In the genomic region with DNA sequence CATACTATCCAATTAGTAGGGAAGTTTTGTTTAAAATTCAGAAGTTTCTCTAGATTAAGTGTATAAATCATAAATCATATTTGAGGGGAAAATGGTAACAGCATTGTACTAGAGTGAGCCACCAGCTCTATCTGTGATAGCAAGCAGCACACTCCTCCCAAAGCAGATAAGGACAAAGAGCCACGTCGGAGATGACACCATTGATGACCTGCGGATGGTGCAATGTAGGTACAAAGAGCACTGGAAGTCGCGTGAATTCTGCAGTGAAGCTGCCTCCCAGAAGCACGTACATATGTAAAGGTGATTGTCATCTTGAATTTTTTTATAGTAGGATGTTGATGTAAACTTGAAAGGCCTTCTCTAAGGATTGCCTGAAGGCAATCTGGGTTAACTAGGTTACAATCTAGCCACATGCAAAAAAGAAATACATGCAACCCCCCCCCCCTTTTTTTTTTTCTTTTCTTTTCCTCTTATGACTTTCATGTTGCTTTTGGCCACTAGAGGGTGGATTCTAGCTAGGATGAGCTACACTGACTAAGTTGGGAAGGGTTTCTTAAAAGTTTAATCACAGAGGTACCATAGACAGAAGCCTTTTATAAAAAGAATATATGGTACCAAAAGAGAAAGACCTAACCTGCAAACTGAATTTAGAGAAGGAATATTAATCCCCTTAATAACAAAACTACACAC, we compare ENCODE assay signal across 14 mouse cellular contexts.
DNase-seq lines count a peak whose midpoint lies in the region; ATAC-seq and TF ChIP-seq lines count a peak whose summit lies in the region.
"Had no signal": no experiment of that assay in that cellular context is flagged by ENCODE, and none has a peak within 500 bp of the region (broad histone marks: within the 10 kb centered on the region; RNA-seq: fewer than 3 reads in every experiment).

No protein-coding gene starts in this region.

- WGBS in hindbrain, postnatal 0 days = 82% methylated on average over 6 of the region's 6 CpGs
- 77% methylated on average over 6 of the region's 6 CpGs for WGBS in hindbrain, embryonic 13.5 days
- 75% methylated on average over 6 of the region's 6 CpGs for WGBS in midbrain, embryonic 14.5 days
- 85% methylated on average over 6 of the region's 6 CpGs for WGBS in midbrain, embryonic 10.5 days

- peak; percentile 70 for DNase-seq in hindbrain, postnatal 0 days (ENCODE audit: low spot score)
- DNase-seq in midbrain, embryonic 14.5 days = peak; percentile 69
- no peak for DNase-seq in midbrain, embryonic 10.5 days (ENCODE audit: low spot score)
- peak; percentile 56 for DNase-seq in adipocyte (ENCODE audit: low spot score)
- peak; percentile 47 for DNase-seq in yolk sac, embryonic 10.5 days (ENCODE audit: low spot score)
- no peak for DNase-seq in urinary bladder, adult 18-20 months (ENCODE audit: low spot score in 2 of 2)
- DNase-seq: gastrocnemius, postnatal 25 days; heart, postnatal 14 days; kidney, adult 18-20 months had no signal

- TF ChIP-seq CTCF in hindbrain, postnatal 0 days (IDR thresholded peaks at IDR 0.05; ENCODE audit: low read depth) = peak; percentile 57

- no peak overlapping the region for H3K9ac ChIP-seq in hindbrain, postnatal 0 days (replicated peaks; ENCODE audit: low read length)
- H3K9ac ChIP-seq in hindbrain, embryonic 13.5 days = no peak overlapping the region
- H3K9ac ChIP-seq in midbrain, embryonic 14.5 days (replicated peaks; ENCODE audit: low read length) = no peak overlapping the region

- no peaks in the 10 kb centered on the region for H3K4me1 ChIP-seq in hindbrain, postnatal 0 days (ENCODE audit: insufficient read depth, low read length)
- H3K4me1 ChIP-seq in hindbrain, embryonic 13.5 days (replicated peaks) = no peaks in the 10 kb centered on the region
- H3K4me1 ChIP-seq in midbrain, embryonic 14.5 days (ENCODE audit: control insufficient read depth, insufficient read depth, low read length) = no peaks in the 10 kb centered on the region
- H3K4me1 ChIP-seq in midbrain, embryonic 10.5 days = no peaks in the 10 kb centered on the region
- H3K4me1 ChIP-seq: forebrain, embryonic 10.5 days had no signal

- no peak overlapping the region for H3K4me2 ChIP-seq in hindbrain, postnatal 0 days (ENCODE audit: low read depth, low read length)
- no peak overlapping the region for H3K4me2 ChIP-seq in hindbrain, embryonic 13.5 days
- H3K4me2 ChIP-seq in midbrain, embryonic 14.5 days (ENCODE audit: low read length) = no peak overlapping the region

- no peak overlapping the region for H3K27ac ChIP-seq in hindbrain, postnatal 0 days
- H3K27ac ChIP-seq in hindbrain, embryonic 13.5 days = no peak overlapping the region
- H3K27ac ChIP-seq in midbrain, embryonic 14.5 days (replicated peaks; ENCODE audit: low read depth, low read length) = no peak overlapping the region
- no peak overlapping the region for H3K27ac ChIP-seq in midbrain, embryonic 10.5 days (replicated peaks)
- H3K27ac ChIP-seq: forebrain, embryonic 10.5 days; macrophage had no signal

- no peaks in the 10 kb centered on the region for H3K27me3 ChIP-seq in hindbrain, postnatal 0 days (ENCODE audit: insufficient read depth, low read length)
- H3K27me3 ChIP-seq in hindbrain, embryonic 13.5 days = no peaks in the 10 kb centered on the region
- H3K27me3 ChIP-seq in midbrain, embryonic 14.5 days (ENCODE audit: control insufficient read depth, insufficient read depth, low read length) = no peaks in the 10 kb centered on the region
- H3K27me3 ChIP-seq in midbrain, embryonic 10.5 days (ENCODE audit: low read depth, poor library complexity, severe bottlenecking) = no peaks in the 10 kb centered on the region

- H3K4me3 ChIP-seq in hindbrain, postnatal 0 days (ENCODE audit: low read length) = no peak overlapping the region
- H3K4me3 ChIP-seq in hindbrain, embryonic 13.5 days = no peak overlapping the region
- no peak overlapping the region for H3K4me3 ChIP-seq in midbrain, embryonic 14.5 days (replicated peaks; ENCODE audit: low read depth, low read length)
- no peak overlapping the region for H3K4me3 ChIP-seq in midbrain, embryonic 10.5 days
- H3K4me3 ChIP-seq: forebrain, embryonic 10.5 days; myocyte had no signal

- no peak for ATAC-seq in hindbrain, postnatal 0 days
- no peak for ATAC-seq in hindbrain, embryonic 13.5 days (ENCODE audit: low FRiP score)
- ATAC-seq in midbrain, embryonic 14.5 days (ENCODE audit: low FRiP score, low TSS enrichment) = no peak

- H3K36me3 ChIP-seq in hindbrain, postnatal 0 days (ENCODE audit: insufficient read depth, low read length) = no peaks in the 10 kb centered on the region
- H3K36me3 ChIP-seq in hindbrain, embryonic 13.5 days = peaks cover 16% of the 10 kb centered on the region
- H3K36me3 ChIP-seq in midbrain, embryonic 14.5 days (ENCODE audit: control insufficient read depth, insufficient read depth, low read length) = no peaks in the 10 kb centered on the region
- no peaks in the 10 kb centered on the region for H3K36me3 ChIP-seq in midbrain, embryonic 10.5 days
- H3K36me3 ChIP-seq: forebrain, embryonic 10.5 days; G1E had no signal

- no peaks in the 10 kb centered on the region for H3K9me3 ChIP-seq in hindbrain, postnatal 0 days (ENCODE audit: low read length)
- H3K9me3 ChIP-seq in hindbrain, embryonic 13.5 days = no peaks in the 10 kb centered on the region
- H3K9me3 ChIP-seq in midbrain, embryonic 14.5 days (ENCODE audit: control insufficient read depth, low read length) = no peaks in the 10 kb centered on the region
- no peaks in the 10 kb centered on the region for H3K9me3 ChIP-seq in midbrain, embryonic 10.5 days (replicated peaks)
- H3K9me3 ChIP-seq: forebrain, embryonic 10.5 days had no signal

Comparison
In these comparisons a context has a peak if more than half of its experiments do, and no peak if none do; other contexts are left out.
1. DNase-seq: peak in hindbrain, postnatal 0 days (single experiment), midbrain, embryonic 14.5 days (single experiment), adipocyte (single experiment) and yolk sac, embryonic 10.5 days (single experiment); none in midbrain, embryonic 10.5 days (single experiment) and urinary bladder, adult 18-20 months (0 of 2).